Mouse (Mus musculus) cerebellum, adult 11-12 months (tissue): ENCODE measurements around the gene Dio1.
A peak's percentile ranks its signal among the peaks of the same experiment; 100 is the strongest.

Source experiments
- DNase-seq: peaks from one replicate; pipeline ENCODE4 v3.0.0; 2022

Gene Dio1

GRCm38 (mm10) chr4:107306966-107307365, at the start of gene Dio1:
Gene Dio1, minus strand, starts transcription at chr4:107307169.
- peak; percentile 84 for DNase-seq

GRCm38 (mm10) chr4:107354543-107354942, 47.6 kb upstream of the Dio1 start:
- DNase-seq, result no peak

GRCm38 (mm10) chr4:107354126-107354525, 47.2 kb upstream of the Dio1 start:
- DNase-seq, result no peak

- no peak for DNase-seq
These were observed 46.6 kb upstream of the Dio1 start for GRCm38 (mm10) chr4:107353612-107354011.

- no peak for DNase-seq
These were observed 44.4 kb upstream of the Dio1 start for GRCm38 (mm10) chr4:107351368-107351767.

- no peak for DNase-seq
These were observed 42.5 kb upstream of the Dio1 start for GRCm38 (mm10) chr4:107349311-107350008.

GRCm38 (mm10) chr4:107348529-107349310, 41.8 kb upstream of the Dio1 start:
- no peak for DNase-seq

- DNase-seq, result no peak
These were observed 40.3 kb upstream of the Dio1 start for GRCm38 (mm10) chr4:107347221-107347620.

GRCm38 (mm10) chr4:107344612-107345011, 37.6 kb upstream of the Dio1 start:
- no peak for DNase-seq

- no peak for DNase-seq
These were observed 34.4 kb upstream of the Dio1 start for GRCm38 (mm10) chr4:107341354-107341753.

GRCm38 (mm10) chr4:107337455-107337854, 30.5 kb upstream of the Dio1 start:
- DNase-seq, result no peak

- no peak for DNase-seq
These were observed 29.4 kb upstream of the Dio1 start for GRCm38 (mm10) chr4:107336356-107336755.

- DNase-seq, result no peak
These were observed 26.5 kb upstream of the Dio1 start for GRCm38 (mm10) chr4:107333514-107333913.

GRCm38 (mm10) chr4:107328530-107328929, 21.6 kb upstream of the Dio1 start:
- DNase-seq, result no peak

GRCm38 (mm10) chr4:107323113-107323512, 16.1 kb upstream of the Dio1 start:
- no peak for DNase-seq

GRCm38 (mm10) chr4:107321041-107321440, 14.1 kb upstream of the Dio1 start:
- no peak for DNase-seq

GRCm38 (mm10) chr4:107318646-107319045, 11.7 kb upstream of the Dio1 start:
- no peak for DNase-seq

- no peak for DNase-seq
These were observed 7.5 kb upstream of the Dio1 start for GRCm38 (mm10) chr4:107314479-107314805.

GRCm38 (mm10) chr4:107313690-107314478, 6.9 kb upstream of the Dio1 start, which contains the start of gene Yipf1:
Gene Yipf1, plus strand, starts transcription at chr4:107314363.
- peak; percentile 90 for DNase-seq

GRCm38 (mm10) chr4:107303531-107303930, 3.4 kb downstream of the Dio1 start:
- no peak for DNase-seq

GRCm38 (mm10) chr4:107302832-107303231, 4.1 kb downstream of the Dio1 start:
- no peak for DNase-seq

GRCm38 (mm10) chr4:107302221-107302620, 4.7 kb downstream of the Dio1 start:
- no peak for DNase-seq

GRCm38 (mm10) chr4:107300902-107301555, 5.9 kb downstream of the Dio1 start:
- no peak for DNase-seq
